Mouse (Mus musculus) neural tube, embryonic 15.5 days (tissue): ENCODE measurements around the gene Ank3. TPM values are rescaled to one million over a fixed set of nuclear protein-coding genes. Genes with fewer than 3 reads are reported as not detected.

Source experiments
- ATAC-seq: fragments of 200-750 bp; cut with Nextera tagmentation; 2 replicates; pipeline ENCODE4 v1.8.0; 2017; ENCODE audit warnings: mild to moderate bottlenecking, moderate TSS enrichment, moderate library complexity; ENCODE audit not compliant: low FRiP score
- H3K27ac ChIP-seq: fragments of 300-500 bp; sonication (generic); replicated peaks from 2 replicates; pipeline ENCODE4 v1.5.1; 2015; ENCODE audit warnings: mild to moderate bottlenecking, inconsistent platforms
- H3K27me3 ChIP-seq: fragments of 300-500 bp; sonication (generic); replicated peaks from 2 replicates; pipeline ENCODE4 v1.6.1; 2015; ENCODE audit warnings: inconsistent platforms
- H3K36me3 ChIP-seq: fragments of 300-500 bp; sonication (generic); 2 replicates; pipeline ENCODE4 v1.6.1; 2015; ENCODE audit warnings: inconsistent platforms
- H3K4me1 ChIP-seq: fragments of 300-500 bp; sonication (generic); 2 replicates; pipeline ENCODE4 v1.6.1; 2015; ENCODE audit warnings: inconsistent platforms
- H3K4me2 ChIP-seq: fragments of 300-500 bp; sonication (generic); 2 replicates; pipeline ENCODE4 v1.6.1; 2015; ENCODE audit warnings: inconsistent platforms, mild to moderate bottlenecking, moderate library complexity
- H3K4me3 ChIP-seq: fragments of 300-500 bp; sonication (generic); replicated peaks from 2 replicates; pipeline ENCODE4 v1.5.1; 2015; ENCODE audit warnings: mild to moderate bottlenecking, inconsistent platforms
- H3K9ac ChIP-seq: fragments of 300-500 bp; sonication (generic); replicated peaks from 2 replicates; pipeline ENCODE4 v1.6.1; 2015; ENCODE audit warnings: mild to moderate bottlenecking, inconsistent platforms
- H3K9me3 ChIP-seq: fragments of 300-500 bp; sonication (generic); replicated peaks from 2 replicates; pipeline ENCODE4 v1.6.1; 2016; ENCODE audit warnings: inconsistent platforms
- WGBS: fragments of 180-500 bp; shearing (Covaris S2); methylation state at CpG from one replicate; pipeline ENCODE4 v1.1.7; 2015; ENCODE audit warnings: mixed read lengths; 5-methylcytosine and 5-hydroxymethylcytosine counted together
- polyA plus RNA-seq: library from polyadenylated mRNA; unstranded; fragments of >200 nt; fragmentation: Nextera tagmentation; extraction: Ambion mirVana; gene quantifications from 2 replicates; pipeline ENCODE4 v1.2.1, GENCODE M21; 2015

Ank3 gene
- polyA plus RNA-seq, 1 experiment from 2014 or later, result 89.5 TPM

DNA sequence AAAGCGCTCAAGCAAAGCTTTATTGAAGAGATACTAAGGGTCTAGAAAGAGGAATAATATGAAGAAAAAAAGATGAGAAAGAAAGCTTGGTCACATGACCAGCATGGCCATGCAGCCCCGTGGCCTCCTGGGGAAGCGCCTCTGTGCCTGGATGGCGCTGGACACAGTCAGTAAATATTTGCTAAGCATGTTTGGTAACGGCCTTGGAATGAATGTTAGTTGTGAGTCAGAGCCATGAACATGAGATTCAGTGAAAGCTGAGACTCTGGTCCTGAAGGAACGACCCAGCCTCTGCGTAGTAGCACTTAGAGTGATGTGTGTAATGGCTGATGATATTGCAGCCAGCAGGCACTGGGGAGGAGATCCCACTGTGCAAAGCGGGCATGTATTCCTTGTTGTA is 531.9 kb downstream of the Ank3 start:
- H3K9ac ChIP-seq, result no peak overlapping the region
- no peaks in the 10 kb centered on the region for H3K27me3 ChIP-seq
- H3K9me3 ChIP-seq, result no peaks in the 10 kb centered on the region
- 95% methylated on average over 8 of the region's 8 CpGs for WGBS
- peaks cover 17% of the 10 kb centered on the region for H3K36me3 ChIP-seq
- H3K4me1 ChIP-seq, result peaks cover 16% of the 10 kb centered on the region
- no peak overlapping the region for H3K4me2 ChIP-seq
- no peak overlapping the region for H3K27ac ChIP-seq
- H3K4me3 ChIP-seq, result no peak overlapping the region
- ATAC-seq, result no peak

DNA sequence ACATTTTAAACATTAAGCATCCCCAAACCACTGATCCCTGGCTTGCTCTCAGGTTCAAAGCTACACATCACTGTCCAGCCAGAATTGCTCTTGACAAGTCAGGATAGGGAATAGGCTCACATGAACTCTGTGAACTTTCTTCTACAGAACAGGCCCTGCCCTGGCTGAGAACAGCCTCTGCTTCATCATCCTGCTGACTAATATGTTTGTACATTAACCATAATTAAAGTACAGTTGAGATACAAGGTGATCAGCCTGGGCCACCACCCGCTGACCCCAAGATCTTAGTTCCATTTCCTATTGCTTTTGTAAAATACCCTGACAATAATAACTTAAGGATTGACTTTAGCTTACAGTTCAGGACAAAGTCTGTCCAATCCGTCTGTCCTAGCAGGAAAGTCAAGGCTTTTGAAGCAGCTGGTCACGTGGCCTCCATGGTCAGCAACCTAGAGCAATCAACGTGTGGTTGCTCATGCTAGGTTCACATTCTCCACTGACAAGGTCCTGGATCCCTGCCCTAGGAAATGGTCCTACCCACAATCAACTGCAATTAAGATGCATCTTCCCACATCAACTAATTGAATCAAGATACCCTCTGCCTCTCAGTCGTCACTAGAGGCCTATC is 538.0 kb downstream of the Ank3 start:
- peaks cover 23% of the 10 kb centered on the region for H3K36me3 ChIP-seq
- no peak overlapping the region for H3K4me3 ChIP-seq
- no peak overlapping the region for H3K27ac ChIP-seq
- H3K27me3 ChIP-seq, result no peaks in the 10 kb centered on the region
- no peaks in the 10 kb centered on the region for H3K4me1 ChIP-seq
- no peak overlapping the region for H3K9ac ChIP-seq
- no peak overlapping the region for H3K4me2 ChIP-seq
- 95% methylated on average over 5 of the region's 5 CpGs for whole genome bisulfite sequencing
- no peaks in the 10 kb centered on the region for H3K9me3 ChIP-seq
- ATAC-seq, result no peak

DNA sequence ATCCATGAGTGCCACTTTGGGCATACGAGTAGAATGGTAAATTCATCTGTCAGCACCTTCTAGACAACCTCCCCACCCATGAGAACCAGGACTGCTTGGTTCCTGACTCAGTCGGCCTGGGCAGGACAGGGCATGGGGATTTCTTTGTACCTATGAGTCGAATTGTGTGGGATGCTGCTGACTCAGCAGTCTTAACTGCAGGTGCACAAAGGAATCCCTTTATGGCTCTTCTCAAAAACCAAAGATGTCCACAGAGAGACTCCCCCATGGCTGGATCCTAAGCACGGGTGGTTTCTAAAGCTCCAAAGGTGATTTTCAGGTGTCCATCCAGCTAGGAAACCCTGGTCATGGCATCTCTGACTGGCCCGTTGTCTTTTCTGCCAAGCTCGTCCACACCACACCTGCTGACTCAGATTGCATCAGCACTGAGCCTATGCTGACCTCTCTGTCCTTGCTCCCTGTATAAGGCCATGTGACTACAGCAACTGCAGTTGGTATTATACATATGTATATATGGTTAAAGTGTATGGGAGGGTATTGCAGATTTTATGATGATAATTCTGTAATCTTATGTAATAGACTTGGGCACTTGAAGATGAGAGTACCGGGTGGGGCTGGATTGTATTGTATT is 538.8 kb downstream of the Ank3 start:
- Histone ChIP-seq H3K36me3 (peaks cover 22% of the 10 kb centered on the region), H3K4me1 (no peaks in the 10 kb centered on the region), H3K9me3 (no peaks in the 10 kb centered on the region), H3K27ac (no peak overlapping the region), H3K4me2 (no peak overlapping the region), H3K9ac (no peak overlapping the region), H3K4me3 (no peak overlapping the region), H3K27me3 (no peaks in the 10 kb centered on the region)
- 91% methylated on average over 7 of the region's 7 CpGs for WGBS
- no peak for ATAC-seq

DNA sequence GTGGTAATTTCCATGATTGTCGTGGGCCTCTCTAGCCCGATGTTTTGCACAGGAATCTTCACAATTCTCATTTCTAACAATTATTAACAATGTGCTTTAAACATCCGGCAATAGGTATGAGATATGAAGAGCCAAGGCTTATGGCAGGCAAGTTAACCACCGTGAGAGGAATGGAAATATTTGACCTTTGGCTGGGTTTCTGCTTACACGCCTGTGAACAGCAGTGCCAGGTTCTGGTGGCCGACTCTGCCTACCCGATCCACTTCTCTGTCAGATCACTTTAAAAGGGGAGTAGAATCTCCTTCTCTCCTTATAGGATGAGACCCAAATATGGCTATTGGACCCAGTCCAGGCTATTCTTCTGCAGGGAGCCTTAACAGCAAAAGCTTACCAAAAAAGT is 540.6 kb downstream of the Ank3 start:
- no peak overlapping the region for H3K27ac ChIP-seq
- H3K27me3 ChIP-seq, result no peaks in the 10 kb centered on the region
- no peak overlapping the region for H3K4me2 ChIP-seq
- no peak for ATAC-seq
- no peak overlapping the region for H3K9ac ChIP-seq
- no peak overlapping the region for H3K4me3 ChIP-seq
- 89% methylated on average over 7 of the region's 7 CpGs for WGBS
- H3K4me1 ChIP-seq, result peaks cover 9% of the 10 kb centered on the region; the same call in 1 of the 2 replicates
- H3K9me3 ChIP-seq, result no peaks in the 10 kb centered on the region
- peaks cover 9% of the 10 kb centered on the region; the same call in 1 of the 2 replicates for H3K36me3 ChIP-seq

DNA sequence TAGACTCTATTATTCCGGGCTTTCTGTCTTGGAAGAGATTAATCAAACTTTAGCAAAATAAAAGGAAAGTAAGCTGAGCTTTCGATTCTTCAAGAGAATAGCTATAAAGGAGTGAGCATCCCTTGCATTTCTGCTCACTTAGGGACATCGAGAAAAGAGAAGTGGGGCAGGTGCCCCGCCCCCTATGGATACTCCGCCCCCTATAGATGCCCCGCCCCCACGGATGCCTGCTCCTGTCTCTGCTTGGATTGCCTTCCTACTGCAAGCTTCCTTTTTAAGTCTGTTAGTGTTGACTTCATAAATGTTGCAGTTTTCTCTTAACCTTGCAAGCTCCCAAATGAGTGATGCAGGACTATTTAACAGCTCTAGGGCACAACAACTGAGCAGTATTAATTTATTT is 541.4 kb downstream of the Ank3 start:
- 64% methylated on average over 7 of the region's 7 CpGs for WGBS
- H3K27ac ChIP-seq, result no peak overlapping the region
- H3K36me3 ChIP-seq, result 0 out of 2 replicates have a peak, but pooled peaks cover 9% of the 10 kb centered on the region
- no peak for ATAC-seq
- H3K27me3 ChIP-seq, result no peaks in the 10 kb centered on the region
- H3K4me2 ChIP-seq, result no peak overlapping the region
- H3K4me1 ChIP-seq, result peaks cover 13% of the 10 kb centered on the region; the same call in 1 of the 2 replicates
- no peak overlapping the region for H3K9ac ChIP-seq
- no peak overlapping the region for H3K4me3 ChIP-seq
- no peaks in the 10 kb centered on the region for H3K9me3 ChIP-seq

DNA sequence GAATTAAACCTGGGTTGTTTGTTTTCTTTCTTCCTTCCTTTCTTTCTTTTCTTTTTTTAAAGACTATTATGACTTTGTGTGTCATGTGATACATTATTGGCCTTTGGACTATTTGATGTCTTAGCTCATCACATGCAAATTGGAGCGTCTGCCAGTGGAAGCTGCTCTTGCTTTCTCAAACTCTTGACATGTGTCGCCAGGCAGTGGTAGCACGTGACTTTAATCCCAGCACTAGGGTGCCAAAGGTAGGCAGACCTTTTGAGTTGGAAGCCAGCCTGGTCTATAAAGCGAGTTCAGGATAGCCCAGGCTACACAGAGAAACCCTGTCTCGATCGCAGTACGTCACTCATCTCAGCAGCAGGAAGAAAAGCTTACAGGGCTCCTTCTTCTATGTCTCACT is 542.4 kb downstream of the Ank3 start:
- Histone ChIP-seq H3K36me3 (0 out of 2 replicates have a peak, but pooled peaks cover 9% of the 10 kb centered on the region), H3K4me2 (no peak overlapping the region), H3K4me3 (no peak overlapping the region), H3K4me1 (peaks cover 21% of the 10 kb centered on the region), H3K27me3 (no peaks in the 10 kb centered on the region), H3K27ac (no peak overlapping the region), H3K9me3 (no peaks in the 10 kb centered on the region), H3K9ac (no peak overlapping the region)
- ATAC-seq, result no peak
- WGBS, result 95% methylated on average over 7 of the region's 7 CpGs

DNA sequence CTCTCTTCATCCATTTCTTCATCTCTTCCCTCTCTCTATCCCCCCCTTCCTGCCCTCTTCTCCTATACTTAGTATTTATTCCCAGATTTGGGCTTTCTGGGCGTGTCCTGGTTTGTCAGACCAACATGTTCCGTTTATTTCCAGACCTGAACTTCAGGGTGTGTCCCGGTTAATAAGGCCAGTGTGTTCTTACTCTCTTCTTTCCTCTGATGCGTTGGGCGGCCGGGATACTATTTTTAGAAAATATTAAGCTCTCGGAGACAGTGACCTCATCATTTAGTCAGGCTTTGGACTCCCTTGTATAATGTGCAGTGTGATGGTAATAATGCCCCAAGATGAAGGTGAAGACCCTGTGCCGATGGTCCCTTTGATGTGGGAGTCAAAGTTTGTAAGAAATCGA is 546.3 kb downstream of the Ank3 start:
- 79% methylated on average over 9 of the region's 9 CpGs for WGBS

DNA sequence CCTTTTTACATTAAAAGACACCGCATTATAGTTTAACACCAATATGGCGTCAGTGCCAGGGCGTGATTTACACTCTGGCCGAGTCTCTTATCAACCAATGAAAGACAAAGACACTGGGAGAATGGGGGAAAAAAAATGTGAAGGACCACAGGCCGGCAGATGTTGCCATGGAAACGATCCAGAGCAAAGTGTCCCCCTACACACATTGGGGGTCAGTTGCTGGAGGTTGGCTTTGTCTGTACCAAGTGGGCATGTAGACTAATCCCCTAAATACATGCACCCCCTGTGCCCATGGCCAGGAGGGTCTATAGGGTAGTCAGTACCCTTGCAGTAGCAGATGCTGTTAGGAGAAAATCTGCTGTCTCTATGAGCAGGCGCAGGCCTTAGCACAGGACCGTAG is 547.3 kb downstream of the Ank3 start:
- Histone ChIP-seq H3K4me3 (no peak overlapping the region), H3K27me3 (no peaks in the 10 kb centered on the region), H3K9me3 (no peaks in the 10 kb centered on the region), H3K9ac (no peak overlapping the region), H3K36me3 (no peaks in the 10 kb centered on the region), H3K4me2 (no peak overlapping the region), H3K27ac (0 out of 2 replicates have a peak overlapping the region, but pooled peaks have one; percentile 29), H3K4me1 (peaks cover 33% of the 10 kb centered on the region)
- 40% methylated on average over 8 of the region's 8 CpGs for WGBS
- no peak for ATAC-seq

More for the DNA sequence above, 546.3 kb downstream of the Ank3 start:
- Histone ChIP-seq H3K4me2 (no peak overlapping the region), H3K27me3 (no peaks in the 10 kb centered on the region), H3K9ac (no peak overlapping the region), H3K4me3 (no peak overlapping the region), H3K4me1 (peaks cover 33% of the 10 kb centered on the region), H3K36me3 (no peaks in the 10 kb centered on the region), H3K27ac (0 out of 2 replicates have a peak overlapping the region, but pooled peaks have one; percentile 10), H3K9me3 (no peaks in the 10 kb centered on the region)
- ATAC-seq, result no peak

DNA sequence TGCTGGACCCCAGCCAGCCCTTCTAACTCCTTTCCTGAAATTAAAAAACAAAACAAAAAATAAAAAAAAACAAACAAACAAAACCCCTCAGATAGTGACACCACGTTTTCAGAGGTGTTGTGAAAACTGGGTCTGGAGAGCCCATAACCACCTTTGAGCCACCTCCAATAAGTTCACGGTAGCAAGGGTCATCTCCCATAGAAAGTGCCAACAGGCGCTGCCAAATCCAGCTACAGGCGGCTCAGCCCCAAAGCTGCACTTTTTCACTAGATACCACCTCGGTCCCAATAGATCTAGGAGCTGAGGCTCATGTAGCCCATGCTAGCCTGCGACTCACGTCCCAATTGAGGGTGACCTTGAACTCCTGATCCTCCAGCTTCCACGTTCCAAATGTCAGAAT is 547.7 kb downstream of the Ank3 start:
- ATAC-seq, result no peak
- Histone ChIP-seq H3K9me3 (no peaks in the 10 kb centered on the region), H3K4me3 (no peak overlapping the region), H3K27ac (peak overlapping the region; percentile 29; the same call in 1 of the 2 replicates), H3K27me3 (no peaks in the 10 kb centered on the region), H3K36me3 (no peaks in the 10 kb centered on the region), H3K9ac (no peak overlapping the region), H3K4me1 (peaks cover 33% of the 10 kb centered on the region), H3K4me2 (no peak overlapping the region)
- WGBS, result 85% methylated on average over 8 of the region's 8 CpGs

DNA sequence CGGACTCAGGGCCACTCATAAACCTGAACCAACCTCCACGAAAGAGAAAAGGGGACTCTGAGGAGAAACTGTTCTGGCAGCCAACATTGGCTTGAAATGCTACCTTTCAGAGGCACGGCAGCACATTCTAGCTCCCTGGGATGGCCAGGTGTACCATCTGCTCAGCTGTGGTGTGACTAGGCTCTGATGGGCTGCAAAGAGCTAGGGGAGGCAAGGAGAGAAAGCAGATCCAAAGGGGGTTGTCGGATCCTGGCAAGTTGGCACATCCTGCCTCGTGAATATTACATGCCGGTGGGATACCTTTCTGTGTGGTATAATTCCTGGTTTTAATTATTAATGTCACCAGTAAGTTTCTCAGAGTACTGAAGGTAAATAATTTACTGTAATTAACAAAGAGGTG is 548.5 kb downstream of the Ank3 start:
- Histone ChIP-seq H3K4me2 (no peak overlapping the region), H3K9me3 (no peaks in the 10 kb centered on the region), H3K36me3 (0 out of 2 replicates have a peak, but pooled peaks cover 2% of the 10 kb centered on the region), H3K9ac (no peak overlapping the region), H3K27ac (peak overlapping the region; percentile 65), H3K4me1 (peaks cover 33% of the 10 kb centered on the region), H3K4me3 (no peak overlapping the region), H3K27me3 (no peaks in the 10 kb centered on the region)
- ATAC-seq, result peak; percentile 36; the same call in 1 of the 2 replicates
- WGBS, result 69% methylated on average over 6 of the region's 6 CpGs

DNA sequence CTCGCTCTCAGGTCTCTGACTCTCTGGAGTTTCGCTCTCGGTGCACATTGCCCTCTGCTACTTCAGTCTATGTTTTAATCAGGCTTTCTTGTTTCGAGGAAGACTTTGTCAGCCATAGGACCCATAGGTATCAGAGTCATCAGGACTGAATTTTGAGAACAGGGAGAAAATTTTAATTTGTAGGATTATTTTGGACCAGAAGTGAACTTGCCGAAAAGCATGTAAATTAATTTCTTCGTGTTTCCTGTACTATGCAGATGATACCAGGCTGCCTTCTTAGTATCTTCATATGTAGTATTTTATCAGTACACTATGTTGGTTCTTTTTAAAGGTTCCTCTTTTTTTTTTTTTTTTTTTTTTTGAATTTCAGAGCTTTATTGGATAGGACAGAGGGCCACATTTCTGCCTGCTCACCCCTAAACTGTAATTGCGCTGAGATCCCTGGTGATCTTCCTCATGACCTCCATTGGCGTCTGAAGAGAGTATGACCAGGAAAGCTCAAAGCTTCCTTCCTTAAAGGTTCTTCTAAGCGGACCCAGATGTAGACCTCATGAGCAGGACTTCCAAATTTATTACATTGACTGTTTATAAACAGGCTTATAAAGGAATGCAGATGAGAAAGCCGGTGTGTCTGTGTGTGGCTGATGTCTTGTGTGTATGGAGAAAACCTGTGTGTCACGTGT is 551.8 kb downstream of the Ank3 start:
- Histone ChIP-seq H3K27me3 (no peaks in the 10 kb centered on the region), H3K4me3 (no peak overlapping the region), H3K36me3 (peaks cover 6% of the 10 kb centered on the region; the same call in 1 of the 2 replicates), H3K27ac (no peak overlapping the region), H3K4me2 (no peak overlapping the region), H3K4me1 (peaks cover 17% of the 10 kb centered on the region), H3K9me3 (no peaks in the 10 kb centered on the region), H3K9ac (no peak overlapping the region)
- 93% methylated on average over 11 of the region's 11 CpGs for WGBS
- ATAC-seq, result no peak

DNA sequence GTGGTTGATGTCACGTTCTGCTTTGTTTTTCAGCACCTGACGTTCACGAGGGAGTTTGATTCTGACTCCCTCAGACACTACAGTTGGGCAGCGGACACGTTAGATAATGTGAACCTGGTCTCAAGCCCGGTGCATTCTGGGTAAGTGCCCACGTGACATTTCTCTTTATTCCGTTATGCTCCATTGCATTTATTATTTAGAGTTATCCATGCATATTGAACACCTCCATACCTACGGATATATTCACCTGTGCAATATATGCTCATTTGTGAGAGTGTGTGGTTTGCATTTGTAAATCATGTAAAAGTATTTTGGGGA is 552.3 kb downstream of the Ank3 start:
- no peak overlapping the region for H3K4me2 ChIP-seq
- ATAC-seq, result no peak
- H3K27me3 ChIP-seq, result no peaks in the 10 kb centered on the region
- H3K4me1 ChIP-seq, result peaks cover 13% of the 10 kb centered on the region
- WGBS, result 83% methylated on average over 9 of the region's 9 CpGs
- no peak overlapping the region for H3K27ac ChIP-seq
- H3K36me3 ChIP-seq, result peaks cover 8% of the 10 kb centered on the region
- H3K9ac ChIP-seq, result no peak overlapping the region
- no peak overlapping the region for H3K4me3 ChIP-seq
- no peaks in the 10 kb centered on the region for H3K9me3 ChIP-seq
